Mouse (Mus musculus) liver, adult 2 months (tissue): ENCODE results near the gene Uts2.

Experiments used
- CTCF ChIP-seq: fragments of 200-500 bp; IDR thresholded peaks from 2 replicates; pipeline ENCODE4 v1.5.1; 2011; ENCODE audit warnings: low read depth, low read length, control low read depth
- POLR2A ChIP-seq: fragments of 200-500 bp; IDR thresholded peaks from 2 replicates; pipeline ENCODE4 v1.6.1; 2011; ENCODE audit warnings: low read length, control low read depth; ENCODE audit not compliant: insufficient read depth; ENCODE audit errors: extremely low read depth

DNA sequence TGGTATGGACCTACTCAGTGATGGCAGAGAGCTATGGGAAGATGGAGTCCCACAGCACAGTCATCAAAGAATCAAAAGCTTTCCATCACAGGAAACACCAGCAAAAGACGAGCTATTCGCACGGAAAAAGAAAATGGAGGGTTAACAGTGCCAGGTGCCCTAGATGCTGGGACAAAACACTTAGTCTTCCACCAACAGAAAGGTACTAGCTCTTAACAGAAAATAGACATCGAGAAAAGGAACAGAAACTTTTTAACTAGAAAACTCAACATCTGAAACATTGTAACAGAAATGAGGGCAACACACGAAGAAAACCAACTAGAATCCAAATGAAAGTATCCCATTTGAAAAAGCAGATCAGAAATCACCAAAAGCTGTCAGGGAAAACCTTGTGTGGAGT, 16.7 kb upstream of the Uts2 start:
- TF ChIP-seq POLR2A = no peak
- TF ChIP-seq CTCF = no peak
